Mouse (Mus musculus): Measurements from ENCODE around the gene Lrrc41. TPM values are rescaled to one million over a fixed set of nuclear protein-coding genes. Genes with fewer than 3 reads are reported as not detected.

The Lrrc41 gene
- 11.7 TPM for polyA plus RNA-seq (2015; fragmentation: Illumina TruSeq; extraction: RNeasy Lipid Tissue Mini Kit (QIAGEN cat#74804); ENCODE audit: insufficient read depth, low replicate concordance)

GRCm38 (mm10) chr4:116074861-116075620, at the start of gene Lrrc41, which contains the start of gene Uqcrh:
TSS of gene Lrrc41 (plus strand) at chr4:116075269.
TSS of gene Uqcrh (minus strand) at chr4:116075071.

GRCm38 (mm10) chr4:116053399-116053961, 21.6 kb upstream of the Lrrc41 start, which contains the start of gene Nsun4:
TSS of gene Nsun4 (minus strand) at chr4:116053876.

GRCm38 (mm10) chr4:116123602-116124519, 48.8 kb downstream of the Lrrc41 start, which contains the start of the genes Rad54l and Pomgnt1:
TSS of gene Rad54l (minus strand) at chr4:116123690.
TSS of gene Pomgnt1 (plus strand) at chr4:116123840.

Other genes with a start within 250 kb of the Lrrc41 start
- gene Mob3c, start 247.2 kb upstream of the Lrrc41 start, polyA plus RNA-seq (2015; fragmentation: Illumina TruSeq; extraction: RNeasy Lipid Tissue Mini Kit (QIAGEN cat#74804); ENCODE audit: insufficient read depth, low replicate concordance) = 31.9 TPM
- gene Mknk1, start 236.1 kb upstream of the Lrrc41 start, polyA plus RNA-seq (2015; fragmentation: Illumina TruSeq; extraction: RNeasy Lipid Tissue Mini Kit (QIAGEN cat#74804); ENCODE audit: insufficient read depth, low replicate concordance) = 85.0 TPM
- not detected for gene Kncn, start 190.9 kb upstream of the Lrrc41 start, polyA plus RNA-seq (2015; fragmentation: Illumina TruSeq; extraction: RNeasy Lipid Tissue Mini Kit (QIAGEN cat#74804); ENCODE audit: insufficient read depth, low replicate concordance)
- gene 6430628N08Rik, start 184.6 kb upstream of the Lrrc41 start, polyA plus RNA-seq (2015; fragmentation: Illumina TruSeq; extraction: RNeasy Lipid Tissue Mini Kit (QIAGEN cat#74804); ENCODE audit: insufficient read depth, low replicate concordance) = not detected
- gene Dmbx1, start 135.3 kb upstream of the Lrrc41 start, polyA plus RNA-seq (2015; fragmentation: Illumina TruSeq; extraction: RNeasy Lipid Tissue Mini Kit (QIAGEN cat#74804); ENCODE audit: insufficient read depth, low replicate concordance) = not detected
- 23.8 TPM for gene Faah, start 57.3 kb upstream of the Lrrc41 start, polyA plus RNA-seq (2015; fragmentation: Illumina TruSeq; extraction: RNeasy Lipid Tissue Mini Kit (QIAGEN cat#74804); ENCODE audit: insufficient read depth, low replicate concordance)
- 21.4 TPM for gene Nsun4, start 21.4 kb upstream of the Lrrc41 start, polyA plus RNA-seq (2015; fragmentation: Illumina TruSeq; extraction: RNeasy Lipid Tissue Mini Kit (QIAGEN cat#74804); ENCODE audit: insufficient read depth, low replicate concordance)
- gene Uqcrh, start 198 bp upstream of the Lrrc41 start, polyA plus RNA-seq (2015; fragmentation: Illumina TruSeq; extraction: RNeasy Lipid Tissue Mini Kit (QIAGEN cat#74804); ENCODE audit: insufficient read depth, low replicate concordance) = 789 TPM
- gene Rad54l, start 48.4 kb downstream of the Lrrc41 start, polyA plus RNA-seq (2015; fragmentation: Illumina TruSeq; extraction: RNeasy Lipid Tissue Mini Kit (QIAGEN cat#74804); ENCODE audit: insufficient read depth, low replicate concordance) = 7.1 TPM
- gene Pomgnt1, start 48.6 kb downstream of the Lrrc41 start, polyA plus RNA-seq (2015; fragmentation: Illumina TruSeq; extraction: RNeasy Lipid Tissue Mini Kit (QIAGEN cat#74804); ENCODE audit: insufficient read depth, low replicate concordance) = 34.9 TPM
- gene Lurap1, start 76.1 kb downstream of the Lrrc41 start, polyA plus RNA-seq (2015; fragmentation: Illumina TruSeq; extraction: RNeasy Lipid Tissue Mini Kit (QIAGEN cat#74804); ENCODE audit: insufficient read depth, low replicate concordance) = 3.5 TPM
- not detected for gene Tspan1, start 92.3 kb downstream of the Lrrc41 start, polyA plus RNA-seq (2015; fragmentation: Illumina TruSeq; extraction: RNeasy Lipid Tissue Mini Kit (QIAGEN cat#74804); ENCODE audit: insufficient read depth, low replicate concordance)
- not detected for gene 1700042G07Rik, start 98.1 kb downstream of the Lrrc41 start, polyA plus RNA-seq (2015; fragmentation: Illumina TruSeq; extraction: RNeasy Lipid Tissue Mini Kit (QIAGEN cat#74804); ENCODE audit: insufficient read depth, low replicate concordance)
- not detected for gene Gm49337, start 98.1 kb downstream of the Lrrc41 start, polyA plus RNA-seq (2015; fragmentation: Illumina TruSeq; extraction: RNeasy Lipid Tissue Mini Kit (QIAGEN cat#74804); ENCODE audit: insufficient read depth, low replicate concordance)
- 7.0 TPM for gene Pik3r3, start 146.3 kb downstream of the Lrrc41 start, polyA plus RNA-seq (2015; fragmentation: Illumina TruSeq; extraction: RNeasy Lipid Tissue Mini Kit (QIAGEN cat#74804); ENCODE audit: insufficient read depth, low replicate concordance)

Data from spleen, adult 10 weeks (tissue).